Mouse (Mus musculus) embryonic facial prominence, embryonic 12.5 days (tissue): ENCODE data around the gene Nr2f6. TPM values are rescaled to one million over a fixed set of nuclear protein-coding genes. Genes with fewer than 3 reads are reported as not detected.

Experiments
- ATAC-seq: fragments of 200-750 bp; cut with Nextera tagmentation; 2 replicates; pipeline ENCODE4 v1.8.0; 2017; ENCODE audit not compliant: insufficient number of reproducible peaks, insufficient read depth, low FRiP score, low TSS enrichment
- H3K27ac ChIP-seq: fragments of 300-500 bp; sonication (generic); 2 replicates; pipeline ENCODE4 v1.5.1; 2016; ENCODE audit warnings: mild to moderate bottlenecking
- H3K27me3 ChIP-seq: fragments of 300-500 bp; sonication (generic); 2 replicates; pipeline ENCODE4 v1.6.1; 2016; ENCODE audit warnings: mild to moderate bottlenecking, moderate library complexity
- H3K36me3 ChIP-seq: fragments of 300-500 bp; sonication (generic); 2 replicates; pipeline ENCODE4 v1.6.1; 2016; ENCODE audit warnings: mild to moderate bottlenecking
- H3K4me1 ChIP-seq: fragments of 300-500 bp; sonication (generic); 2 replicates; pipeline ENCODE4 v1.6.1; 2016
- H3K4me2 ChIP-seq: fragments of 300-500 bp; sonication (generic); replicated peaks from 2 replicates; pipeline ENCODE4 v1.6.1; 2016; ENCODE audit warnings: mild to moderate bottlenecking, moderate library complexity
- H3K4me3 ChIP-seq: fragments of 300-500 bp; sonication (generic); 2 replicates; pipeline ENCODE4 v1.5.1; 2016; ENCODE audit warnings: mild to moderate bottlenecking
- H3K9ac ChIP-seq: fragments of 300-500 bp; sonication (generic); 2 replicates; pipeline ENCODE4 v1.6.1; 2016; ENCODE audit warnings: mild to moderate bottlenecking, moderate library complexity
- H3K9me3 ChIP-seq: fragments of 300-500 bp; sonication (generic); 2 replicates; pipeline ENCODE4 v1.6.1; 2016; ENCODE audit warnings: mild to moderate bottlenecking, moderate library complexity
- WGBS: fragments of 180-500 bp; shearing (Covaris S2); methylation state at CpG from one replicate; pipeline ENCODE4 v1.1.7; 2016; 5-methylcytosine and 5-hydroxymethylcytosine counted together
- polyA plus RNA-seq: library from polyadenylated mRNA; unstranded; fragments of >200 nt; fragmentation: Nextera tagmentation; extraction: Ambion mirVana; gene quantifications from 2 replicates; pipeline ENCODE4 v1.2.1, GENCODE M21; 2016

Gene Nr2f6
- polyA plus RNA-seq, 1 experiment from 2014 or later = 72.7 TPM

- peaks cover 28% of the 10 kb centered on the region for H3K36me3 ChIP-seq
- 74% methylated on average over 17 of the region's 17 CpGs for WGBS
- ATAC-seq = no peak
- no peak overlapping the region for H3K4me3 ChIP-seq
- H3K4me2 ChIP-seq = no peak overlapping the region
- H3K9ac ChIP-seq = no peak overlapping the region
- H3K9me3 ChIP-seq = no peaks in the 10 kb centered on the region
- peaks cover 5% of the 10 kb centered on the region; the same call in 1 of the 2 replicates for H3K27me3 ChIP-seq
- H3K27ac ChIP-seq = no peak overlapping the region
- H3K4me1 ChIP-seq = peaks cover 24% of the 10 kb centered on the region
These were observed 7.0 kb downstream of the Nr2f6 start for GRCm38 (mm10) chr8:71374616-71375206.

GRCm38 (mm10) chr8:71373000-71373399 lies 8.8 kb downstream of the Nr2f6 start:
- 92% methylated on average over 3 of the region's 3 CpGs for WGBS
- no peak overlapping the region for H3K27ac ChIP-seq
- H3K9ac ChIP-seq = no peak overlapping the region
- H3K4me3 ChIP-seq = no peak overlapping the region
- H3K9me3 ChIP-seq = no peaks in the 10 kb centered on the region
- peaks cover 32% of the 10 kb centered on the region for H3K36me3 ChIP-seq
- H3K4me1 ChIP-seq = peaks cover 16% of the 10 kb centered on the region
- peaks cover 5% of the 10 kb centered on the region; the same call in 1 of the 2 replicates for H3K27me3 ChIP-seq
- no peak overlapping the region for H3K4me2 ChIP-seq
- no peak for ATAC-seq

GRCm38 (mm10) chr8:71372427-71372826 lies 9.3 kb downstream of the Nr2f6 start:
- Histone ChIP-seq H3K27me3 (peaks cover 5% of the 10 kb centered on the region; the same call in 1 of the 2 replicates), H3K27ac (no peak overlapping the region), H3K36me3 (peaks cover 26% of the 10 kb centered on the region), H3K9me3 (no peaks in the 10 kb centered on the region), H3K4me1 (peaks cover 20% of the 10 kb centered on the region), H3K9ac (no peak overlapping the region), H3K4me3 (no peak overlapping the region), H3K4me2 (no peak overlapping the region)
- no peak for ATAC-seq
- WGBS = 85% methylated on average over 12 of the region's 12 CpGs

GRCm38 (mm10) chr8:71371236-71371848 lies 10.4 kb downstream of the Nr2f6 start, which contains the start of gene Ocel1:
TSS of gene Ocel1 (plus strand) at chr8:71371298.
- H3K27ac ChIP-seq = peak within 1 kb of the TSS; percentile 55; the same call in 1 of the 2 replicates
- no peaks in the 10 kb centered on the region for H3K9me3 ChIP-seq
- peaks cover 22% of the 10 kb centered on the region for H3K36me3 ChIP-seq
- under 1% methylated on average over 68 of the region's 68 CpGs for WGBS
- H3K4me2 ChIP-seq = peak within 1 kb of the TSS; percentile 47
- peak within 1 kb of the TSS; percentile 71 for H3K4me3 ChIP-seq
- peaks cover 20% of the 10 kb centered on the region for H3K4me1 ChIP-seq
- ATAC-seq = peak; percentile 78
- peak within 1 kb of the TSS; percentile 57 for H3K9ac ChIP-seq
- peaks cover 4% of the 10 kb centered on the region; the same call in 1 of the 2 replicates for H3K27me3 ChIP-seq

GRCm38 (mm10) chr8:71370711-71371235 lies 11.0 kb downstream of the Nr2f6 start:
- 22% methylated on average over 5 of the region's 5 CpGs for WGBS
- Histone ChIP-seq H3K9me3 (no peaks in the 10 kb centered on the region), H3K36me3 (peaks cover 22% of the 10 kb centered on the region), H3K4me3 (peak overlapping the region; percentile 71), H3K4me1 (peaks cover 16% of the 10 kb centered on the region), H3K27me3 (no peaks in the 10 kb centered on the region), H3K27ac (no peak overlapping the region), H3K9ac (peak overlapping the region; percentile 57), H3K4me2 (peak overlapping the region; percentile 47)
- ATAC-seq = no peak

- Histone ChIP-seq H3K27ac (no peak overlapping the region), H3K4me3 (no peak overlapping the region), H3K27me3 (no peaks in the 10 kb centered on the region), H3K9me3 (no peaks in the 10 kb centered on the region), H3K4me1 (peaks cover 11% of the 10 kb centered on the region), H3K9ac (no peak overlapping the region), H3K36me3 (peaks cover 17% of the 10 kb centered on the region), H3K4me2 (no peak overlapping the region)
- WGBS = 86% methylated on average over 10 of the region's 10 CpGs
- ATAC-seq = no peak
These were observed 12.6 kb downstream of the Nr2f6 start for GRCm38 (mm10) chr8:71369040-71369718.

GRCm38 (mm10) chr8:71368366-71368765 lies 13.4 kb downstream of the Nr2f6 start:
- Histone ChIP-seq H3K4me3 (peak overlapping the region; percentile 60; the same call in 1 of the 2 replicates), H3K27ac (no peak overlapping the region), H3K36me3 (peaks cover 10% of the 10 kb centered on the region)

GRCm38 (mm10) chr8:71367529-71368176 lies 14.1 kb downstream of the Nr2f6 start:
- Histone ChIP-seq H3K4me3 (peak overlapping the region; percentile 60), H3K4me2 (peak overlapping the region; percentile 79), H3K9ac (peak overlapping the region; percentile 74), H3K36me3 (peaks cover 9% of the 10 kb centered on the region), H3K4me1 (peaks cover 11% of the 10 kb centered on the region), H3K9me3 (no peaks in the 10 kb centered on the region), H3K27me3 (no peaks in the 10 kb centered on the region), H3K27ac (peak overlapping the region; percentile 89)
- WGBS = 45% methylated on average over 17 of the region's 17 CpGs
- peak; percentile 76 for ATAC-seq

More at GRCm38 (mm10) chr8:71368366-71368765, 13.4 kb downstream of the Nr2f6 start:
- Histone ChIP-seq H3K27me3 (no peaks in the 10 kb centered on the region), H3K9me3 (no peaks in the 10 kb centered on the region), H3K4me2 (peak overlapping the region; percentile 79), H3K4me1 (peaks cover 11% of the 10 kb centered on the region), H3K9ac (peak overlapping the region; percentile 74; the same call in 1 of the 2 replicates)
- ATAC-seq = no peak

- no peaks in the 10 kb centered on the region for H3K9me3 ChIP-seq
- no peaks in the 10 kb centered on the region for H3K27me3 ChIP-seq
- H3K36me3 ChIP-seq = peaks cover 9% of the 10 kb centered on the region
- H3K4me3 ChIP-seq = peak within 1 kb of the TSS; percentile 60
- peak within 1 kb of the TSS; percentile 89 for H3K27ac ChIP-seq
- H3K4me1 ChIP-seq = peaks cover 11% of the 10 kb centered on the region
- WGBS = under 1% methylated on average over 56 of the region's 56 CpGs
- H3K9ac ChIP-seq = peak within 1 kb of the TSS; percentile 74
- peak within 1 kb of the TSS; percentile 79 for H3K4me2 ChIP-seq
- ATAC-seq = peak; percentile 76
These were observed 14.8 kb downstream of the Nr2f6 start, which contains the start of gene Use1 for GRCm38 (mm10) chr8:71366771-71367528. TSS of gene Use1 (plus strand) at chr8:71366848.

- Histone ChIP-seq H3K36me3 (peaks cover 74% of the 10 kb centered on the region), H3K4me2 (no peak overlapping the region), H3K27ac (no peak overlapping the region), H3K9me3 (no peaks in the 10 kb centered on the region), H3K4me3 (no peak overlapping the region), H3K9ac (no peak overlapping the region), H3K27me3 (no peaks in the 10 kb centered on the region), H3K4me1 (no peaks in the 10 kb centered on the region)
- no peak for ATAC-seq
- WGBS = 89% methylated on average over 3 of the region's 3 CpGs
These were observed 23.7 kb downstream of the Nr2f6 start for GRCm38 (mm10) chr8:71358026-71358425.

GRCm38 (mm10) chr8:71351520-71351919 lies 30.2 kb downstream of the Nr2f6 start:
- Histone ChIP-seq H3K27me3 (no peaks in the 10 kb centered on the region), H3K27ac (no peak overlapping the region), H3K4me3 (no peak overlapping the region), H3K4me2 (no peak overlapping the region), H3K4me1 (no peaks in the 10 kb centered on the region), H3K9ac (no peak overlapping the region), H3K36me3 (peaks cover 97% of the 10 kb centered on the region), H3K9me3 (no peaks in the 10 kb centered on the region)
- no peak for ATAC-seq
- WGBS = 93% methylated on average over 1 of the region's 1 CpGs
